Mouse (Mus musculus): ENCODE results near the gene F8a. TPM values are rescaled to one million over a fixed set of nuclear protein-coding genes. Genes with fewer than 3 reads are reported as not detected.

The F8a gene
- polyA plus RNA-seq, 1 experiment from 2014 or later, result 21.6 TPM

Other genes with a start within 250 kb of the F8a start
- gene Zfp185, start 241.0 kb upstream of the F8a start, polyA plus RNA-seq (2015; fragmentation: Nextera tagmentation; extraction: Ambion mirVana), result 0.67 and 0.86 TPM in 2 replicates
- gene Pnma5, start 191.2 kb upstream of the F8a start, polyA plus RNA-seq (2015; fragmentation: Nextera tagmentation; extraction: Ambion mirVana), result not detected in 2 replicates
- gene Pnma3, start 163.5 kb upstream of the F8a start, polyA plus RNA-seq (2015; fragmentation: Nextera tagmentation; extraction: Ambion mirVana), result 1.7 and 1.9 TPM in 2 replicates
- gene Xlr4a, start 145.8 kb upstream of the F8a start, polyA plus RNA-seq (2015; fragmentation: Nextera tagmentation; extraction: Ambion mirVana), result 0.23 and 0.49 TPM in 2 replicates
- 2.9 and 3.4 TPM in 2 replicates for gene Xlr3a, start 131.2 kb upstream of the F8a start, polyA plus RNA-seq (2015; fragmentation: Nextera tagmentation; extraction: Ambion mirVana)
- gene Gm14685, start 111.2 kb upstream of the F8a start, polyA plus RNA-seq (2015; fragmentation: Nextera tagmentation; extraction: Ambion mirVana), result 0.32 and 1.0 TPM in 2 replicates
- gene Xlr5b, start 79.5 kb upstream of the F8a start, polyA plus RNA-seq (2015; fragmentation: Nextera tagmentation; extraction: Ambion mirVana), result not detected in 2 replicates
- 0.21 and 0.53 TPM in 2 replicates for gene DXBay18, start 78.8 kb upstream of the F8a start, polyA plus RNA-seq (2015; fragmentation: Nextera tagmentation; extraction: Ambion mirVana)
- not detected in 2 replicates for gene Spin2d, start 51.3 kb upstream of the F8a start, polyA plus RNA-seq (2015; fragmentation: Nextera tagmentation; extraction: Ambion mirVana)
- gene Xlr3b, start 36.1 kb upstream of the F8a start, polyA plus RNA-seq (2015; fragmentation: Nextera tagmentation; extraction: Ambion mirVana), result 12.1 and 12.3 TPM in 2 replicates
- gene Xlr4b, start 14.0 kb upstream of the F8a start, polyA plus RNA-seq (2015; fragmentation: Nextera tagmentation; extraction: Ambion mirVana), result 0.25 and 0.43 TPM in 2 replicates
- gene Xlr4c, start 14.8 kb downstream of the F8a start, polyA plus RNA-seq (2015; fragmentation: Nextera tagmentation; extraction: Ambion mirVana), result not detected in 2 replicates
- not detected in 2 replicates for gene Xlr3c, start 37.1 kb downstream of the F8a start, polyA plus RNA-seq (2015; fragmentation: Nextera tagmentation; extraction: Ambion mirVana)
- not detected in 2 replicates for gene Xlr5a, start 64.7 kb downstream of the F8a start, polyA plus RNA-seq (2015; fragmentation: Nextera tagmentation; extraction: Ambion mirVana)
- gene Xlr5c, start 64.7 kb downstream of the F8a start, polyA plus RNA-seq (2015; fragmentation: Nextera tagmentation; extraction: Ambion mirVana), result not detected in 2 replicates
- not detected in 2 replicates for gene Gm45015, start 108.5 kb downstream of the F8a start, polyA plus RNA-seq (2015; fragmentation: Nextera tagmentation; extraction: Ambion mirVana)
- gene Zfp275, start 114.3 kb downstream of the F8a start, polyA plus RNA-seq (2015; fragmentation: Nextera tagmentation; extraction: Ambion mirVana), result 10.6 and 12.7 TPM in 2 replicates
- gene Gm18336, start 170.4 kb downstream of the F8a start, polyA plus RNA-seq (2015; fragmentation: Nextera tagmentation; extraction: Ambion mirVana), result not detected in 2 replicates
- gene Zfp92, start 182.8 kb downstream of the F8a start, polyA plus RNA-seq (2015; fragmentation: Nextera tagmentation; extraction: Ambion mirVana), result 0.19 and 0.39 TPM in 2 replicates
- gene Trex2, start 207.1 kb downstream of the F8a start, polyA plus RNA-seq (2015; fragmentation: Nextera tagmentation; extraction: Ambion mirVana), result not detected in 2 replicates
- 78.9 and 81.2 TPM in 2 replicates for gene Haus7, start 230.8 kb downstream of the F8a start, polyA plus RNA-seq (2015; fragmentation: Nextera tagmentation; extraction: Ambion mirVana)